Mouse (Mus musculus): Measurements from ENCODE around the gene Bex4. TPM values are rescaled to one million over a fixed set of nuclear protein-coding genes. Genes with fewer than 3 reads are reported as not detected.

Gene Bex4
- polyA plus RNA-seq, 1 experiment from 2014 or later = 61.5 TPM

- peak within 1 kb of the TSS; percentile 57 for H3K4me3 ChIP-seq (ENCODE audit: low read length)
- H3K27ac ChIP-seq (ENCODE audit: low read depth, low read length) = peak within 1 kb of the TSS; percentile 83
- no peaks in the 10 kb centered on the region for H3K36me3 ChIP-seq (ENCODE audit: control insufficient read depth, insufficient read depth, low read length)
- peak; percentile 97 for ATAC-seq (ENCODE audit: low FRiP score, low TSS enrichment)
- H3K4me2 ChIP-seq (replicated peaks; ENCODE audit: low read depth, low read length) = peak within 1 kb of the TSS; percentile 43
- H3K27me3 ChIP-seq (ENCODE audit: control insufficient read depth, insufficient read depth, low read length) = no peaks in the 10 kb centered on the region; the same call in 1 of the 2 replicates
- no peaks in the 10 kb centered on the region for H3K4me1 ChIP-seq (ENCODE audit: control insufficient read depth, insufficient read depth, low read length)
- no peaks in the 10 kb centered on the region for H3K9me3 ChIP-seq (ENCODE audit: control insufficient read depth, low read length)
- H3K9ac ChIP-seq (ENCODE audit: low read depth, low read length) = peak within 1 kb of the TSS; percentile 66
- 15% methylated on average over 10 of the region's 10 CpGs for WGBS
Observed at GRCm38 (mm10) chrX:136172118-136172551, 33.3 kb downstream of the Bex4 start, which contains the start of gene Tceal8. Gene Tceal8 (minus strand): TSS chrX:136172342.

- no peak for ATAC-seq (ENCODE audit: low FRiP score, low TSS enrichment)
- Histone ChIP-seq H3K4me3 (ENCODE audit: low read length) (peak overlapping the region; percentile 57), H3K4me1 (ENCODE audit: control insufficient read depth, insufficient read depth, low read length) (no peaks in the 10 kb centered on the region), H3K4me2 (replicated peaks; ENCODE audit: low read depth, low read length) (peak overlapping the region; percentile 43), H3K36me3 (ENCODE audit: control insufficient read depth, insufficient read depth, low read length) (no peaks in the 10 kb centered on the region), H3K9ac (ENCODE audit: low read depth, low read length) (peak overlapping the region; percentile 66; the same call in 1 of the 2 replicates), H3K9me3 (ENCODE audit: control insufficient read depth, low read length) (no peaks in the 10 kb centered on the region), H3K27me3 (ENCODE audit: control insufficient read depth, insufficient read depth, low read length) (no peaks in the 10 kb centered on the region; the same call in 1 of the 2 replicates), H3K27ac (ENCODE audit: low read depth, low read length) (no peak overlapping the region; the same call in 1 of the 2 replicates)
- 39% methylated on average over 10 of the region's 10 CpGs for WGBS
Observed at GRCm38 (mm10) chrX:136172786-136173185, 34.0 kb downstream of the Bex4 start.

GRCm38 (mm10) chrX:136180897-136181553 lies 42.2 kb downstream of the Bex4 start:
- Histone ChIP-seq H3K27me3 (ENCODE audit: control insufficient read depth, insufficient read depth, low read length) (no peaks in the 10 kb centered on the region), H3K4me2 (replicated peaks; ENCODE audit: low read depth, low read length) (no peak overlapping the region), H3K9ac (ENCODE audit: low read depth, low read length) (no peak overlapping the region), H3K9me3 (ENCODE audit: control insufficient read depth, low read length) (no peaks in the 10 kb centered on the region), H3K4me1 (ENCODE audit: control insufficient read depth, insufficient read depth, low read length) (no peaks in the 10 kb centered on the region), H3K4me3 (ENCODE audit: low read length) (no peak overlapping the region), H3K36me3 (ENCODE audit: control insufficient read depth, insufficient read depth, low read length) (no peaks in the 10 kb centered on the region), H3K27ac (ENCODE audit: low read depth, low read length) (no peak overlapping the region)
- no peak for ATAC-seq (ENCODE audit: low FRiP score, low TSS enrichment)
- 38% methylated on average over 11 of the region's 11 CpGs for WGBS

GRCm38 (mm10) chrX:136183107-136183506 lies 44.3 kb downstream of the Bex4 start:
- Histone ChIP-seq H3K4me1 (ENCODE audit: control insufficient read depth, insufficient read depth, low read length) (no peaks in the 10 kb centered on the region), H3K36me3 (ENCODE audit: control insufficient read depth, insufficient read depth, low read length) (no peaks in the 10 kb centered on the region), H3K9me3 (ENCODE audit: control insufficient read depth, low read length) (no peaks in the 10 kb centered on the region), H3K4me3 (ENCODE audit: low read length) (no peak overlapping the region), H3K4me2 (replicated peaks; ENCODE audit: low read depth, low read length) (no peak overlapping the region), H3K27ac (ENCODE audit: low read depth, low read length) (no peak overlapping the region), H3K9ac (ENCODE audit: low read depth, low read length) (no peak overlapping the region), H3K27me3 (ENCODE audit: control insufficient read depth, insufficient read depth, low read length) (no peaks in the 10 kb centered on the region)
- ATAC-seq (ENCODE audit: low FRiP score, low TSS enrichment) = no peak
- 74% methylated on average over 1 of the region's 1 CpGs for WGBS

Small RNAs within 50 kb of the gene (microRNA-seq; reads per million reads assigned to microRNA genes)
- not detected for gene Mir6383

Other genes with a start within 250 kb of the Bex4 start
- 82.0 and 82.5 TPM in 2 replicates for gene Arxes2, start 145.2 kb upstream of the Bex4 start, polyA plus RNA-seq (2014; fragmentation: Nextera tagmentation; extraction: Ambion mirVana)
- gene Arxes1, start 105.6 kb upstream of the Bex4 start, polyA plus RNA-seq (2014; fragmentation: Nextera tagmentation; extraction: Ambion mirVana) = 41.3 and 44.6 TPM in 2 replicates
- 78.7 and 89.3 TPM in 2 replicates for gene Bex2, start 70.8 kb upstream of the Bex4 start, polyA plus RNA-seq (2014; fragmentation: Nextera tagmentation; extraction: Ambion mirVana)
- not detected in 2 replicates for gene Nxf3, start 53.7 kb upstream of the Bex4 start, polyA plus RNA-seq (2014; fragmentation: Nextera tagmentation; extraction: Ambion mirVana)
- gene Tceal8, start 33.3 kb downstream of the Bex4 start, polyA plus RNA-seq (2014; fragmentation: Nextera tagmentation; extraction: Ambion mirVana) = 170 and 245 TPM in 2 replicates
- 0.41 and 1.5 TPM in 2 replicates for gene Tceal5, start 64.9 kb downstream of the Bex4 start, polyA plus RNA-seq (2014; fragmentation: Nextera tagmentation; extraction: Ambion mirVana)
- gene Tceal7, start 75.8 kb downstream of the Bex4 start, polyA plus RNA-seq (2014; fragmentation: Nextera tagmentation; extraction: Ambion mirVana) = 0.23 and 0.34 TPM in 2 replicates
- gene Bex1, start 76.5 kb downstream of the Bex4 start, polyA plus RNA-seq (2014; fragmentation: Nextera tagmentation; extraction: Ambion mirVana) = 70.5 and 71.0 TPM in 2 replicates
- 510 and 726 TPM in 2 replicates for gene Tceal9, start 106.1 kb downstream of the Bex4 start, polyA plus RNA-seq (2014; fragmentation: Nextera tagmentation; extraction: Ambion mirVana)
- 502 and 608 TPM in 2 replicates for gene Bex3, start 131.3 kb downstream of the Bex4 start, polyA plus RNA-seq (2014; fragmentation: Nextera tagmentation; extraction: Ambion mirVana)